Mouse (Mus musculus) spleen, adult 2 months (tissue): ENCODE data around the gene Nav3.

ENCODE experiments used
- CTCF ChIP-seq: fragments of 200-500 bp; IDR thresholded peaks from 2 replicates; pipeline ENCODE4 v1.5.1; 2011; ENCODE audit warnings: mild to moderate bottlenecking, inconsistent platforms; ENCODE audit not compliant: insufficient read depth, insufficient read length, insufficient replicate concordance; ENCODE audit errors: extremely low read depth
- POLR2A ChIP-seq: fragments of 200-500 bp; IDR thresholded peaks from 2 replicates; pipeline ENCODE4 v1.6.1; 2011; ENCODE audit warnings: low read depth, low read length, inconsistent platforms

- TF ChIP-seq POLR2A (no peak), CTCF (no peak)
Measured at GRCm38 (mm10) chr10:109764412-109765101, 691.4 kb downstream of the Nav3 start.
